ENCODE assay signal across 7 mouse cellular contexts in the genomic region with DNA sequence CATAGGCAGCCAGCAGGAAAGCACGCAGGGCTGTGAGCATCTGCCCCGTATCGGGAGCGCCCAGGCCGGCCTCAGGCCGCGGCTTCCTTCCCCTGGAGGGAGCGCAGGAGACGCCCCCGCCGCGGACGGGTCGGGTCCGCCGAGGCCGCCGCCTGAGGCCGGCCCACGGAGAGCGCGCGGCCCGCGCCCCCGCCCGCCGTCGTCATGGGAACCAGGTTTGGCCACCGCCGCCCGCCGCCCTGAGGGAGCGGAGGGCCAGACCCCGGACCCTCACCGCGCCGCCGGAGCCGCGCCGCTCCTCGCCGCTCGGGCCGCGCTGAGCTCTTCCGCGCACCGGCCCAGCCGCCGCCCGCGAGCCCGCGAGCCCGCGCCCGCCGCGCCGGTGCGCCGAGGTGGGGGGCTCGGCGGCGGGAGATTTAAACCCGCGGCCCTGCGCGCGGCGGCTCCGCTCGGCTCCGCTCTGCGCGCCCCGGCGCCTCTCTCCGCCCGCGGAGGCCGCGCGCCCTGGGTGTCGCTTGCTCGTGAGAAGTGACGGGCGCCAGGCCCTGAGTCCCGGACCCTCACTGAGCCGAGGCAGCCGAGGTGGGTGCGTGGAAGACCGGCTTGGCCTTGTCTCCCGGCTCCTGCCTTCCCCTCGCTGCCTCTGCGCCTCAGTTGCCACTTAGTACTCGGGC. TPM values are rescaled to one million over a fixed set of nuclear protein-coding genes. Genes with fewer than 3 reads are reported as not detected.
DNase-seq lines count a peak whose midpoint lies in the region; ATAC-seq and TF ChIP-seq lines count a peak whose summit lies in the region.

A gene (minus strand): TSS at position 389 of the 674 bp plus-strand sequence.

- ATAC-seq in intestine, embryonic 15.5 days, result peak; percentile 92
- ATAC-seq in midbrain, embryonic 11.5 days (ENCODE audit: low FRiP score), result peak; percentile 94

- peak within 1 kb of the TSS; percentile 72 for H3K4me3 ChIP-seq in intestine, embryonic 15.5 days (replicated peaks)
- H3K4me3 ChIP-seq in limb, embryonic 10.5 days, result peak within 1 kb of the TSS; percentile 74
- peak within 1 kb of the TSS; percentile 79 for H3K4me3 ChIP-seq in midbrain, embryonic 11.5 days (ENCODE audit: low read depth, low read length)
- peak within 1 kb of the TSS; percentile 59 for H3K4me3 ChIP-seq in spleen, adult 2 months (ENCODE audit: extremely low read depth, insufficient read depth, insufficient read length)

- peak within 1 kb of the TSS; percentile 60 for H3K9ac ChIP-seq in intestine, embryonic 15.5 days
- H3K9ac ChIP-seq in midbrain, embryonic 11.5 days (ENCODE audit: low read length), result peak within 1 kb of the TSS; percentile 71

- no peaks in the 10 kb centered on the region for H3K36me3 ChIP-seq in intestine, embryonic 15.5 days
- no peaks in the 10 kb centered on the region for H3K36me3 ChIP-seq in limb, embryonic 10.5 days
- no peaks in the 10 kb centered on the region for H3K36me3 ChIP-seq in midbrain, embryonic 11.5 days (ENCODE audit: control insufficient read depth, insufficient read depth, low read length)
- no peaks in the 10 kb centered on the region for H3K36me3 ChIP-seq in spleen, adult 2 months (ENCODE audit: control insufficient read depth, insufficient read depth, low read length)

- no peak within 1 kb of the TSS for H3K27ac ChIP-seq in intestine, embryonic 15.5 days
- H3K27ac ChIP-seq in limb, embryonic 10.5 days, result peak within 1 kb of the TSS; percentile 79
- no peak within 1 kb of the TSS for H3K27ac ChIP-seq in midbrain, embryonic 11.5 days (ENCODE audit: low read depth, low read length)
- H3K27ac ChIP-seq in spleen, adult 2 months (ENCODE audit: insufficient read depth, low read length), result no peak within 1 kb of the TSS

- no peak for TF ChIP-seq POLR2A in spleen, adult 2 months (IDR thresholded peaks at IDR 0.05; ENCODE audit: low read depth, low read length)

- WGBS in intestine, embryonic 15.5 days, result under 1% methylated on average over 76 of the region's 99 CpGs
- 4% methylated on average over 76 of the region's 99 CpGs for WGBS in limb, embryonic 10.5 days
- WGBS in midbrain, embryonic 11.5 days, result under 1% methylated on average over 79 of the region's 99 CpGs
- 3% methylated on average over 96 of the region's 99 CpGs for WGBS in spleen, adult 2 months

- H3K4me2 ChIP-seq in intestine, embryonic 15.5 days (replicated peaks), result peak within 1 kb of the TSS; percentile 99
- peak within 1 kb of the TSS; percentile 88 for H3K4me2 ChIP-seq in midbrain, embryonic 11.5 days

- TF ChIP-seq CTCF in spleen, adult 2 months (IDR thresholded peaks at IDR 0.05; ENCODE audit: extremely low read depth, insufficient read depth, insufficient read length, insufficient replicate concordance), result no peak

- H3K27me3 ChIP-seq in intestine, embryonic 15.5 days (replicated peaks), result peaks cover 14% of the 10 kb centered on the region
- H3K27me3 ChIP-seq in limb, embryonic 10.5 days (ENCODE audit: low read depth, poor library complexity, severe bottlenecking), result peaks cover 31% of the 10 kb centered on the region
- peaks cover 10% of the 10 kb centered on the region for H3K27me3 ChIP-seq in midbrain, embryonic 11.5 days (ENCODE audit: control insufficient read depth, insufficient read depth, low read length)
- peaks cover 12% of the 10 kb centered on the region for H3K27me3 ChIP-seq in spleen, adult 2 months (ENCODE audit: control insufficient read depth, insufficient read depth, low read length)

- DNase-seq in adrenal gland, postnatal 10 days, result peak; percentile 79
- peak; percentile 72 for DNase-seq in embryo, embryonic 10 days (ENCODE audit: low spot score)
- DNase-seq in gastrocnemius, postnatal 4 days (ENCODE audit: low spot score in 2 of 2), result peak; percentile 58 to 66
- peak; percentile 73 for DNase-seq in limb, embryonic 10.5 days (ENCODE audit: low spot score)
- peak; percentile 95 for DNase-seq in midbrain, embryonic 11.5 days (ENCODE audit: low spot score, missing footprints)
- peak in 1 of 2 experiments; percentile 27 for DNase-seq in spleen, adult 2 months (ENCODE audit: low read depth in 1 of 2, low spot score in 2 of 2)

- 0 out of 2 replicates have a peak, but pooled peaks cover 3% of the 10 kb centered on the region for H3K4me1 ChIP-seq in intestine, embryonic 15.5 days (replicated peaks)
- peaks cover 5% of the 10 kb centered on the region; the same call in 1 of the 2 replicates for H3K4me1 ChIP-seq in limb, embryonic 10.5 days
- no peaks in the 10 kb centered on the region for H3K4me1 ChIP-seq in midbrain, embryonic 11.5 days (ENCODE audit: control insufficient read depth, insufficient read depth, low read length)
- H3K4me1 ChIP-seq in spleen, adult 2 months (ENCODE audit: control insufficient read depth, insufficient read depth, insufficient read length), result peaks cover 7% of the 10 kb centered on the region

- H3K9me3 ChIP-seq in intestine, embryonic 15.5 days, result no peaks in the 10 kb centered on the region
- H3K9me3 ChIP-seq in limb, embryonic 10.5 days (replicated peaks), result no peaks in the 10 kb centered on the region
- H3K9me3 ChIP-seq in midbrain, embryonic 11.5 days (ENCODE audit: control insufficient read depth, low read length), result no peaks in the 10 kb centered on the region

RNA-seq across cellular contexts. Expression of the gene that starts here (rescaled TPM):
- 1 to 10 TPM; 1.8 to 2.8 TPM for total RNA-seq in adrenal gland, postnatal 10 days (2021)
- 1 to 10 TPM in 1 of 2 experiments, under 1 TPM in 1; 0.61 to 1.4 TPM for total RNA-seq in gastrocnemius, postnatal 4 days (2021)
- 1.1 and 1.3 TPM in 2 replicates for polyA plus RNA-seq in intestine, embryonic 15.5 days (2015; fragmentation: Nextera tagmentation; extraction: Ambion mirVana)
- 0.36 and 1.2 TPM in 2 replicates for polyA plus RNA-seq in limb, embryonic 10.5 days (2016; fragmentation: Nextera tagmentation; extraction: Ambion mirVana)
- polyA plus RNA-seq in midbrain, embryonic 11.5 days (2014; fragmentation: Nextera tagmentation; extraction: Ambion mirVana), result 3.6 and 3.7 TPM in 2 replicates
- polyA plus RNA-seq in spleen, adult 2 months (2012; rRNA removed), result 0.04 TPM in 1 of 2 replicates, not detected in the other
